8 mouse cellular contexts compared by ENCODE assay signal in genomic region chr5:142936336-142936719, GRCm38 (mm10). TPM values are rescaled to one million over a fixed set of nuclear protein-coding genes. Genes with fewer than 3 reads are reported as not detected.
DNase-seq lines count a peak whose midpoint lies in the region; ATAC-seq and TF ChIP-seq lines count a peak whose summit lies in the region.

No protein-coding gene starts in this region.

- H3K27me3 ChIP-seq in embryonic facial prominence, embryonic 15.5 days, result no peaks in the 10 kb centered on the region
- no peaks in the 10 kb centered on the region for H3K27me3 ChIP-seq in heart, embryonic 10.5 days (ENCODE audit: insufficient read depth, poor library complexity, severe bottlenecking)
- H3K27me3 ChIP-seq in kidney, embryonic 14.5 days (ENCODE audit: control insufficient read depth, insufficient read depth, low read length), result no peaks in the 10 kb centered on the region
- H3K27me3 ChIP-seq in limb, embryonic 15.5 days, result no peaks in the 10 kb centered on the region
- H3K27me3 ChIP-seq in midbrain, postnatal 0 days (ENCODE audit: insufficient read depth, low read length), result no peaks in the 10 kb centered on the region

- peak; percentile 85 for DNase-seq in A20 (ENCODE audit: low read depth, low spot score)
- DNase-seq in adrenal gland, postnatal 4 days (ENCODE audit: low spot score in 2 of 2), result peak; percentile 67 to 74
- DNase-seq in heart, embryonic 10.5 days (ENCODE audit: low spot score), result peak; percentile 92
- peak; percentile 59 for DNase-seq in midbrain, postnatal 0 days (ENCODE audit: low spot score)
- DNase-seq in spleen, postnatal 14 days (ENCODE audit: low spot score in 2 of 2), result peak; percentile 75 to 86

- H3K9me3 ChIP-seq in embryonic facial prominence, embryonic 15.5 days (replicated peaks), result no peaks in the 10 kb centered on the region
- no peaks in the 10 kb centered on the region for H3K9me3 ChIP-seq in heart, embryonic 10.5 days
- no peaks in the 10 kb centered on the region for H3K9me3 ChIP-seq in kidney, embryonic 14.5 days (ENCODE audit: control insufficient read depth, low read length)
- H3K9me3 ChIP-seq in limb, embryonic 15.5 days, result no peaks in the 10 kb centered on the region
- no peaks in the 10 kb centered on the region for H3K9me3 ChIP-seq in midbrain, postnatal 0 days (ENCODE audit: low read length)

- H3K4me2 ChIP-seq in embryonic facial prominence, embryonic 15.5 days (replicated peaks), result peak overlapping the region; percentile 48
- peak overlapping the region; percentile 41 for H3K4me2 ChIP-seq in kidney, embryonic 14.5 days (replicated peaks; ENCODE audit: low read depth, low read length)
- peak overlapping the region; percentile 36 for H3K4me2 ChIP-seq in limb, embryonic 15.5 days
- H3K4me2 ChIP-seq in midbrain, postnatal 0 days (ENCODE audit: low read depth, low read length, poor library complexity, severe bottlenecking), result 0 out of 2 replicates have a peak overlapping the region, but pooled peaks have one; percentile 16

- TF ChIP-seq CTCF in midbrain, postnatal 0 days (IDR thresholded peaks at IDR 0.05), result peak; percentile 94

- H3K4me1 ChIP-seq in embryonic facial prominence, embryonic 15.5 days, result peaks cover 27% of the 10 kb centered on the region; the same call in 1 of the 2 replicates
- H3K4me1 ChIP-seq in heart, embryonic 10.5 days, result peaks cover 28% of the 10 kb centered on the region
- H3K4me1 ChIP-seq in kidney, embryonic 14.5 days (ENCODE audit: control insufficient read depth, insufficient read depth, low read length), result no peaks in the 10 kb centered on the region; the same call in 1 of the 2 replicates
- peaks cover 17% of the 10 kb centered on the region for H3K4me1 ChIP-seq in limb, embryonic 15.5 days
- H3K4me1 ChIP-seq in midbrain, postnatal 0 days (ENCODE audit: insufficient read depth, low read length), result no peaks in the 10 kb centered on the region

- H3K36me3 ChIP-seq in embryonic facial prominence, embryonic 15.5 days, result no peaks in the 10 kb centered on the region
- no peaks in the 10 kb centered on the region for H3K36me3 ChIP-seq in heart, embryonic 10.5 days
- no peaks in the 10 kb centered on the region for H3K36me3 ChIP-seq in kidney, embryonic 14.5 days (ENCODE audit: control insufficient read depth, insufficient read depth, low read length)
- H3K36me3 ChIP-seq in limb, embryonic 15.5 days, result no peaks in the 10 kb centered on the region
- H3K36me3 ChIP-seq in midbrain, postnatal 0 days (ENCODE audit: insufficient read depth, low read length), result no peaks in the 10 kb centered on the region

- 0 out of 2 replicates have a peak overlapping the region, but pooled peaks have one; percentile 17 for H3K27ac ChIP-seq in embryonic facial prominence, embryonic 15.5 days (replicated peaks)
- H3K27ac ChIP-seq in heart, embryonic 10.5 days, result peak overlapping the region; percentile 85
- no peak overlapping the region for H3K27ac ChIP-seq in kidney, embryonic 14.5 days (ENCODE audit: low read depth, low read length)
- H3K27ac ChIP-seq in limb, embryonic 15.5 days, result peak overlapping the region; percentile 48; the same call in 1 of the 2 replicates
- H3K27ac ChIP-seq in midbrain, postnatal 0 days (ENCODE audit: low read depth, low read length), result no peak overlapping the region

- WGBS in embryonic facial prominence, embryonic 15.5 days, result 4% methylated on average over 17 of the region's 17 CpGs
- WGBS in heart, embryonic 10.5 days, result 3% methylated on average over 17 of the region's 17 CpGs
- 3% methylated on average over 17 of the region's 17 CpGs for WGBS in kidney, embryonic 14.5 days
- WGBS in limb, embryonic 15.5 days, result 4% methylated on average over 17 of the region's 17 CpGs
- 3% methylated on average over 17 of the region's 17 CpGs for WGBS in midbrain, postnatal 0 days

- peak overlapping the region; percentile 21 for H3K4me3 ChIP-seq in embryonic facial prominence, embryonic 15.5 days (replicated peaks)
- peak overlapping the region; percentile 51 for H3K4me3 ChIP-seq in heart, embryonic 10.5 days
- peak overlapping the region; percentile 23 for H3K4me3 ChIP-seq in kidney, embryonic 14.5 days (ENCODE audit: low read length)
- peak overlapping the region; percentile 19; the same call in 1 of the 2 replicates for H3K4me3 ChIP-seq in limb, embryonic 15.5 days
- no peak overlapping the region for H3K4me3 ChIP-seq in midbrain, postnatal 0 days (ENCODE audit: low read depth, low read length)

- no peak overlapping the region for H3K9ac ChIP-seq in embryonic facial prominence, embryonic 15.5 days
- H3K9ac ChIP-seq in kidney, embryonic 14.5 days (ENCODE audit: low read depth, low read length), result peak overlapping the region; percentile 40; the same call in 1 of the 2 replicates
- no peak overlapping the region for H3K9ac ChIP-seq in limb, embryonic 15.5 days
- no peak overlapping the region for H3K9ac ChIP-seq in midbrain, postnatal 0 days (replicated peaks; ENCODE audit: low read length, poor library complexity, severe bottlenecking)

- ATAC-seq in embryonic facial prominence, embryonic 15.5 days (ENCODE audit: insufficient number of reproducible peaks, low FRiP score, low TSS enrichment, low read depth), result no peak
- 0 out of 2 replicates have a peak, but pooled peaks have one; percentile 25 for ATAC-seq in kidney, embryonic 14.5 days (ENCODE audit: low FRiP score, low TSS enrichment)
- no peak for ATAC-seq in limb, embryonic 15.5 days (ENCODE audit: insufficient number of reproducible peaks, low FRiP score, low TSS enrichment, low read depth)
- no peak for ATAC-seq in midbrain, postnatal 0 days (ENCODE audit: low FRiP score)

RNA-seq across cellular contexts. Expression of gene Fscn1, which starts 23.8 kb away (rescaled TPM):
- total RNA-seq in adrenal gland, postnatal 4 days (2021), result 100 to 1,000 TPM; 122 to 151 TPM
- 328 TPM in 2 replicates for polyA plus RNA-seq in embryonic facial prominence, embryonic 15.5 days (2015; fragmentation: Nextera tagmentation; extraction: Ambion mirVana)
- polyA plus RNA-seq in heart, embryonic 10.5 days (2016; fragmentation: Nextera tagmentation; extraction: Ambion mirVana), result 254 and 329 TPM in 2 replicates
- polyA plus RNA-seq in kidney, embryonic 14.5 days (2014; fragmentation: Nextera tagmentation; extraction: Ambion mirVana), result 312 and 390 TPM in 2 replicates
- polyA plus RNA-seq in limb, embryonic 15.5 days (2015; fragmentation: Nextera tagmentation; extraction: Ambion mirVana), result 308 and 341 TPM in 2 replicates
- 536 and 616 TPM in 2 replicates for total RNA-seq in midbrain, postnatal 0 days (2014; rRNA removed)
- polyA plus RNA-seq in midbrain, postnatal 0 days (2015; fragmentation: Nextera tagmentation; extraction: Ambion mirVana), result 485 and 504 TPM in 2 replicates

RNA-seq across cellular contexts. Expression of gene Actb, which starts 29.8 kb away (rescaled TPM):
- 1,000 to 10,000 TPM; 3,089 to 3,273 TPM for total RNA-seq in adrenal gland, postnatal 4 days (2021)
- 12,790 and 13,060 TPM in 2 replicates for polyA plus RNA-seq in embryonic facial prominence, embryonic 15.5 days (2015; fragmentation: Nextera tagmentation; extraction: Ambion mirVana)
- 6,505 and 8,921 TPM in 2 replicates for polyA plus RNA-seq in heart, embryonic 10.5 days (2016; fragmentation: Nextera tagmentation; extraction: Ambion mirVana)
- polyA plus RNA-seq in kidney, embryonic 14.5 days (2014; fragmentation: Nextera tagmentation; extraction: Ambion mirVana), result 14,375 and 16,963 TPM in 2 replicates
- polyA plus RNA-seq in limb, embryonic 15.5 days (2015; fragmentation: Nextera tagmentation; extraction: Ambion mirVana), result 13,307 and 13,671 TPM in 2 replicates
- total RNA-seq in midbrain, postnatal 0 days (2014; rRNA removed), result 5,191 and 5,200 TPM in 2 replicates
- polyA plus RNA-seq in midbrain, postnatal 0 days (2015; fragmentation: Nextera tagmentation; extraction: Ambion mirVana), result 15,915 and 17,004 TPM in 2 replicates

RNA-seq across cellular contexts. Expression of gene Fbxl18, which starts 41.1 kb away (rescaled TPM):
- 10 to 100 TPM; 18.3 to 20.9 TPM for total RNA-seq in adrenal gland, postnatal 4 days (2021)
- 11.7 and 14.7 TPM in 2 replicates for polyA plus RNA-seq in embryonic facial prominence, embryonic 15.5 days (2015; fragmentation: Nextera tagmentation; extraction: Ambion mirVana)
- polyA plus RNA-seq in heart, embryonic 10.5 days (2016; fragmentation: Nextera tagmentation; extraction: Ambion mirVana), result 13.4 and 14.6 TPM in 2 replicates
- polyA plus RNA-seq in kidney, embryonic 14.5 days (2014; fragmentation: Nextera tagmentation; extraction: Ambion mirVana), result 11.7 and 14.6 TPM in 2 replicates
- polyA plus RNA-seq in limb, embryonic 15.5 days (2015; fragmentation: Nextera tagmentation; extraction: Ambion mirVana), result 12.5 and 12.6 TPM in 2 replicates
- total RNA-seq in midbrain, postnatal 0 days (2014; rRNA removed), result 52.8 and 67.5 TPM in 2 replicates
- 25.5 and 27.5 TPM in 2 replicates for polyA plus RNA-seq in midbrain, postnatal 0 days (2015; fragmentation: Nextera tagmentation; extraction: Ambion mirVana)

Comparison
In these comparisons a context has a peak if more than half of its experiments do, and no peak if none do; other contexts are left out.
1. H3K27ac ChIP-seq: peak in embryonic facial prominence, embryonic 15.5 days (single experiment), heart, embryonic 10.5 days (single experiment) and limb, embryonic 15.5 days (single experiment); none in kidney, embryonic 14.5 days (single experiment) and midbrain, postnatal 0 days (single experiment).
2. Peak in every context shown above with its lines, with median percentiles within 50 percentile points of each other: DNase-seq and H3K4me2 ChIP-seq.